Mouse (Mus musculus) kidney, adult 2 months (tissue): ENCODE measurements around the gene Serpina12. TPM values are rescaled to one million over a fixed set of nuclear protein-coding genes. Genes with fewer than 3 reads are reported as not detected.
A peak's percentile ranks its signal among the peaks of the same experiment; 100 is the strongest.

Source experiments
- DNase-seq: peaks from one replicate; pipeline ENCODE4 v3.0.0; 2021
- H3K27ac ChIP-seq: fragments of 200-500 bp; 2 replicates; pipeline ENCODE4 v1.5.1; 2012; ENCODE audit warnings: low read depth, low read length, control low read depth, inconsistent platforms; ENCODE audit not compliant: insufficient read depth
- H3K27me3 ChIP-seq: fragments of 200-500 bp; replicated peaks from 2 replicates; pipeline ENCODE4 v1.6.1; 2012; ENCODE audit warnings: mild to moderate bottlenecking, moderate library complexity, low read length, inconsistent platforms; ENCODE audit not compliant: control insufficient read depth, insufficient read depth
- H3K36me3 ChIP-seq: fragments of 200-500 bp; 2 replicates; pipeline ENCODE4 v1.6.1; 2012; ENCODE audit warnings: mild to moderate bottlenecking, moderate library complexity, low read length, inconsistent platforms; ENCODE audit not compliant: control insufficient read depth, insufficient read depth
- H3K4me1 ChIP-seq: fragments of 200-500 bp; 2 replicates; pipeline ENCODE4 v1.6.1; 2011; ENCODE audit warnings: low read length; ENCODE audit not compliant: control insufficient read depth, insufficient read depth
- H3K4me3 ChIP-seq: fragments of 200-500 bp; 2 replicates; pipeline ENCODE4 v1.5.1; 2011; ENCODE audit warnings: mild to moderate bottlenecking, low read depth, low read length, control low read depth; ENCODE audit not compliant: insufficient read depth
- CTCF ChIP-seq: fragments of 200-500 bp; conservative IDR thresholded peaks from 2 replicates; pipeline ENCODE4 v1.5.1; 2011; ENCODE audit warnings: low read depth, mild to moderate bottlenecking, control low read depth, low read length, moderate library complexity, mixed read lengths; ENCODE audit not compliant: insufficient read depth, insufficient read length
- POLR2A ChIP-seq: fragments of 200-500 bp; IDR thresholded peaks from one replicate; pipeline ENCODE4 v1.6.1; 2011; ENCODE audit warnings: low read depth, low read length, control low read depth
- WGBS: fragments of 180-500 bp; shearing (Covaris S2); methylation state at CpG from one replicate; pipeline ENCODE4 v1.1.7; 2018; 5-methylcytosine and 5-hydroxymethylcytosine counted together
- polyA plus RNA-seq: library from polyadenylated mRNA; depleted of rRNA; stranded (reverse); fragments of >200 nt; gene quantifications from 2 replicates; pipeline ENCODE4 v1.2.3, GENCODE M21; 2012

The Serpina12 gene
- polyA plus RNA-seq, 1 experiment: not detected

DNA sequence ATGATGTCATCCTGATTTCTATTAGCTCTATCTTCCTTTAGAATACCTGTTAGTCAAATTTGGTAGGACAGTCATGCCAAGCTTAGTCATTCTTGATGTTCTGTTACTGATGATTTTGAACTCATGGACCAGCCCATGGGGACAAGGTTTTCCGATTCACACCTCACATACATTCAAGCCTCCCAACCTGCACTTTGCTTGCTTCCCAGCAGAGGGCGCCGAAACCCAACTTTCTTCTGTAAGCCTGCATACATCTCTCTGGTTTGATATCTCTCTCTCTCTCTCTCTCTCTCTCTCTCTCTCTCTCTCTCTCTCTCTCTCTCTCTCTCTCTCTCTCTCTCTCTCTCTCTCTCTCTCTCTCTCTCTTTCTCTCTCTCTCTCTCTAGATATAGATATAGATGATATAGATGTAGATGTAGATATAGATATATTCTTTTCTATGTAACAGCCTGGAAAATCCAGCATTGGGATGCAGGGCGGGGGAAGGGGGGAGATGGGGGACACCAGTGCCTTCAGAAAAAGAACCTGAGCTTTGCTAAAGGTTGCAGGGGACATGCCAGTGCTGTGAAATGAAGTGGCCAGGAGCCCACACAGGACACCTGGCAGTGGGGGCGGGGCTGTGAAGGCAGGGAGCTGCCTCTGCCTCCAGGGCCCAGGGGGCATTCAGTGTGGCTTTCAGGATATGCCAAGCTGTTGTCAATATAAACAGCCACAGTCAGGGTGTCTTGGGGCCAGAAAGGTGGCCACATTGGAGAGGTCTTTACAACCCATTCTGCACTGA is 48.8 kb downstream of the Serpina12 start:
- H3K4me3 ChIP-seq: no peak overlapping the region
- TF ChIP-seq CTCF: peak; percentile 84
- TF ChIP-seq POLR2A: no peak
- H3K4me1 ChIP-seq: no peaks in the 10 kb centered on the region
- H3K36me3 ChIP-seq: no peaks in the 10 kb centered on the region
- DNase-seq: peak; percentile 70
- no peak overlapping the region for H3K27ac ChIP-seq
- 37% methylated on average over 5 of the region's 5 CpGs for WGBS
- no peaks in the 10 kb centered on the region for H3K27me3 ChIP-seq

DNA sequence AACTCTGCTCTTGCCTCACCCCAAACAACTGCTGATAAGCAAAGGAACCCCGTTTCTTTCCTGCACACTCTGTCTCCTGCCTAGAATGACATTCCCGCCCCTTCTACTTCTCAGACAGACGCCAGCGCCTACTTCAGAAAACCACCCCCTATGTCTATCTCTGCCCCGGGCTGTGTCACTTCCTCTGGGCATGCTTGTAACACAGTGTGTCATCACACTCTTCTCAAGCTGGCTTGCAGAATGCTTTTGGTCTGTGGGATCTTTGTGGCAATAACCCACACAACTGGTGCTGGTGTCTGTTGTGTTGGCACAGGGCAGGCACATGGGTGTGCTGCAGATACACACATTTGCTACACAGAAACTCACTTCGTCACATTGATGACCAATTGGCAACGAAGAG is 51.3 kb downstream of the Serpina12 start:
- DNase-seq: no peak
- Histone ChIP-seq H3K27me3 (no peaks in the 10 kb centered on the region), H3K27ac (no peak overlapping the region), H3K36me3 (no peaks in the 10 kb centered on the region), H3K4me3 (no peak overlapping the region), H3K4me1 (no peaks in the 10 kb centered on the region)
- TF ChIP-seq CTCF (no peak), POLR2A (no peak)
- WGBS: 70% methylated on average over 7 of the region's 7 CpGs

GRCm38 (mm10) chr12:103989857-103990256 is 54.4 kb downstream of the Serpina12 start, which contains the start of gene Serpina11:
Gene Serpina11 (minus strand): TSS chr12:103989957.
- no peak for TF ChIP-seq POLR2A
- no peak for TF ChIP-seq CTCF
- no peaks in the 10 kb centered on the region for H3K4me1 ChIP-seq
- 88% methylated on average over 6 of the region's 6 CpGs for WGBS
- no peak for DNase-seq
- no peaks in the 10 kb centered on the region for H3K36me3 ChIP-seq
- no peak within 1 kb of the TSS for H3K27ac ChIP-seq
- no peak within 1 kb of the TSS for H3K4me3 ChIP-seq
- no peaks in the 10 kb centered on the region for H3K27me3 ChIP-seq

GRCm38 (mm10) chr12:103989514-103989767 is 54.8 kb downstream of the Serpina12 start:
- Histone ChIP-seq H3K4me1 (no peaks in the 10 kb centered on the region), H3K36me3 (no peaks in the 10 kb centered on the region), H3K27me3 (no peaks in the 10 kb centered on the region), H3K27ac (no peak overlapping the region), H3K4me3 (no peak overlapping the region)
- WGBS: 44% methylated on average over 2 of the region's 2 CpGs
- DNase-seq: no peak
- TF ChIP-seq CTCF (no peak), POLR2A (no peak)

DNA sequence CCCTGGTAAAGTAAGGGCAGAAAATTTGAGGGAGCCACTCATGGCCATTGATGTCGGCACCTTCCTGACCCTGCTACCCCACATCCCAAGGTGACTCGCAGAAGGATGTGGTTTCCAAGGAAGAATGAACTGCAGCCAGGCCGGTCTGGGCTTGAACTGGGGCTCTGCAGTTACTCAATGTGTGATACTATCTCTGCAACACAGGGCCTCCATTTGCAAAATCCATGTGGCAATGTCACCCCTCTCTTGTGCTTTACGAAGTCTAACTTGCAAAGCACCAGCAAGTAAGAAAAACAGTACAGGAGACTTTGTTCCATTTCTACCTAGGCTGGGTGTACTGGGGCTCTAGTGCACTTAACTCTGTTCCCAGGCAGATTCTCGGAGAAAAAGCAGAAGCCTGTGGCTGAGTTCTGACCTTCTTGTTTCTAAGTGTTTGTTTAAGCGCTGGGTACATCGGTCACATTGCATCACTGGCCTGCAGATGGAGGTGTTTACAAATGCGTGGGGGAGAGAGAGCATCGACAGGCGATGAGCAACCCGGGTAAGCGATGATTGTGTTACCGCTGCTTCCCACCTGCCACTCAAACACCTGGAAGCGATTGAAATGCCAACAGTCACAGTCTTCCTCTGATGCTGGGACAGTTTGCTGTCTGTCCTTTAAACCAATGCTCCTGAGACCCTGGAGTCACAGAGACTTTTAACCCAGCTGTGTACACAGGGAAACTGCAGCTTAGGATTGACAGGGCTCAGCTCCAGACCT is 55.3 kb downstream of the Serpina12 start:
- no peak for TF ChIP-seq POLR2A
- no peak; the same call in 1 of the 2 replicates for TF ChIP-seq CTCF
- no peaks in the 10 kb centered on the region for H3K4me1 ChIP-seq
- H3K27ac ChIP-seq: no peak overlapping the region
- H3K36me3 ChIP-seq: no peaks in the 10 kb centered on the region
- no peak overlapping the region for H3K4me3 ChIP-seq
- WGBS: 44% methylated on average over 14 of the region's 14 CpGs
- H3K27me3 ChIP-seq: no peaks in the 10 kb centered on the region
- DNase-seq: peak; percentile 40

DNA sequence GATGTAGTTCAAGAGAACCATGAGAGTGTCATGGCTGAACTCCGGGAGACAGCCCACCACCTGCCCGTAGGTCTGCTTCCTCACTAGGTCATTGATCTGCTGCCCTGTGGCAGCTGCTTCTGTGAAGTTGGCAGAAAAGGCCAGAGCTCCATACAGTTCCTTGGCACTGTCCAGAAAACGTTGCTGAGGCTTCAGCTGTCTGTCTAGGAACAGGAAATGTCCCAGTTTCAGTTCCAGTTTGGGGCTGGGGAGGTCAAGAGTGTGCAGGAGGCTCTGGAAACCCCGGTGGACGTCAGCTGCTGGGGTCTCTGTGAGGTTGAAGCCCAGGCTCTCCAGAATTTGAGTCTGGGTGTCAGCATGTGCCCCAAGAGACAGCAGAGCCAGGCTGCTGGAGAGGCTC is 58.4 kb downstream of the Serpina12 start:
- H3K27ac ChIP-seq: no peak overlapping the region
- TF ChIP-seq POLR2A (no peak), CTCF (no peak)
- no peak for DNase-seq

GRCm38 (mm10) chr12:103984935-103985334 is 59.3 kb downstream of the Serpina12 start:
- H3K4me1 ChIP-seq: no peaks in the 10 kb centered on the region
- DNase-seq: peak; percentile 45
- no peaks in the 10 kb centered on the region for H3K27me3 ChIP-seq
- no peaks in the 10 kb centered on the region for H3K36me3 ChIP-seq
- H3K27ac ChIP-seq: no peak overlapping the region
- TF ChIP-seq POLR2A: no peak
- peak; percentile 31; the same call in 1 of the 2 replicates for TF ChIP-seq CTCF
- no peak overlapping the region for H3K4me3 ChIP-seq
- WGBS: 53% methylated on average over 4 of the region's 4 CpGs

More for the DNA sequence above, 58.4 kb downstream of the Serpina12 start:
- Histone ChIP-seq H3K4me3 (no peak overlapping the region), H3K36me3 (no peaks in the 10 kb centered on the region), H3K4me1 (no peaks in the 10 kb centered on the region), H3K27me3 (no peaks in the 10 kb centered on the region)
- 53% methylated on average over 5 of the region's 5 CpGs for WGBS
